Mouse (Mus musculus) intestine, embryonic 15.5 days (tissue): ENCODE measurements around the gene Mgat4b. TPM values are rescaled to one million over a fixed set of nuclear protein-coding genes. Genes with fewer than 3 reads are reported as not detected.
A peak's percentile ranks its signal among the peaks of the same experiment; 100 is the strongest.

Experiments
- ATAC-seq: fragments of 200-750 bp; cut with Nextera tagmentation; 2 replicates; pipeline ENCODE4 v1.8.0; 2017; ENCODE audit warnings: moderate TSS enrichment, moderate library complexity
- H3K27ac ChIP-seq: fragments of 300-500 bp; sonication (generic); 2 replicates; pipeline ENCODE4 v1.5.1; 2015; ENCODE audit warnings: mild to moderate bottlenecking, inconsistent platforms
- H3K27me3 ChIP-seq: fragments of 300-500 bp; sonication (generic); replicated peaks from 2 replicates; pipeline ENCODE4 v1.6.1; 2015; ENCODE audit warnings: inconsistent platforms
- H3K36me3 ChIP-seq: fragments of 300-500 bp; sonication (generic); 2 replicates; pipeline ENCODE4 v1.6.1; 2015; ENCODE audit warnings: inconsistent platforms
- H3K4me1 ChIP-seq: fragments of 300-500 bp; sonication (generic); replicated peaks from 2 replicates; pipeline ENCODE4 v1.6.1; 2015; ENCODE audit warnings: inconsistent platforms
- H3K4me2 ChIP-seq: fragments of 300-500 bp; sonication (generic); replicated peaks from 2 replicates; pipeline ENCODE4 v1.6.1; 2015; ENCODE audit warnings: mild to moderate bottlenecking, inconsistent platforms
- H3K4me3 ChIP-seq: fragments of 300-500 bp; sonication (generic); replicated peaks from 2 replicates; pipeline ENCODE4 v1.5.1; 2015; ENCODE audit warnings: inconsistent platforms
- H3K9ac ChIP-seq: fragments of 300-500 bp; sonication (generic); 2 replicates; pipeline ENCODE4 v1.6.1; 2015; ENCODE audit warnings: inconsistent platforms
- H3K9me3 ChIP-seq: fragments of 300-500 bp; sonication (generic); 2 replicates; pipeline ENCODE4 v1.6.1; 2016; ENCODE audit warnings: inconsistent platforms
- WGBS: fragments of 180-500 bp; shearing (Covaris S2); methylation state at CpG from one replicate; pipeline ENCODE4 v1.1.7; 2015; 5-methylcytosine and 5-hydroxymethylcytosine counted together
- polyA plus RNA-seq: library from polyadenylated mRNA; unstranded; fragments of >200 nt; fragmentation: Nextera tagmentation; extraction: Ambion mirVana; gene quantifications from 2 replicates; pipeline ENCODE4 v1.2.1, GENCODE M21; 2015

Mgat4b gene
- polyA plus RNA-seq, 1 experiment from 2014 or later, result 29.5 TPM

- H3K27ac ChIP-seq, result no peak overlapping the region
- peaks cover 26% of the 10 kb centered on the region for H3K4me1 ChIP-seq
- H3K4me2 ChIP-seq, result no peak overlapping the region
- no peaks in the 10 kb centered on the region for H3K27me3 ChIP-seq
- 55% methylated on average over 2 of the region's 2 CpGs for WGBS
- ATAC-seq, result no peak
- H3K4me3 ChIP-seq, result no peak overlapping the region
- H3K36me3 ChIP-seq, result no peaks in the 10 kb centered on the region
- H3K9me3 ChIP-seq, result no peaks in the 10 kb centered on the region
- H3K9ac ChIP-seq, result no peak overlapping the region
These were observed 9.1 kb downstream of the Mgat4b start for GRCm38 (mm10) chr11:50219833-50220232.

GRCm38 (mm10) chr11:50222559-50223276, 12.0 kb downstream of the Mgat4b start:
- Histone ChIP-seq H3K36me3 (no peaks in the 10 kb centered on the region), H3K4me1 (peaks cover 30% of the 10 kb centered on the region), H3K9me3 (no peaks in the 10 kb centered on the region), H3K4me2 (peak overlapping the region; percentile 94; the same call in 1 of the 2 replicates), H3K9ac (no peak overlapping the region), H3K27me3 (no peaks in the 10 kb centered on the region), H3K27ac (no peak overlapping the region), H3K4me3 (no peak overlapping the region)
- no peak for ATAC-seq
- 61% methylated on average over 7 of the region's 7 CpGs for WGBS

GRCm38 (mm10) chr11:50223783-50224662, 13.3 kb downstream of the Mgat4b start:
- H3K27me3 ChIP-seq, result no peaks in the 10 kb centered on the region
- no peaks in the 10 kb centered on the region for H3K9me3 ChIP-seq
- H3K4me3 ChIP-seq, result peak overlapping the region; percentile 95
- 5% methylated on average over 17 of the region's 17 CpGs for WGBS
- H3K4me1 ChIP-seq, result peaks cover 33% of the 10 kb centered on the region
- peak overlapping the region; percentile 91 for H3K27ac ChIP-seq
- H3K9ac ChIP-seq, result peak overlapping the region; percentile 94
- H3K4me2 ChIP-seq, result peak overlapping the region; percentile 94
- H3K36me3 ChIP-seq, result no peaks in the 10 kb centered on the region
- ATAC-seq, result peak; percentile 1; the same call in 1 of the 2 replicates

- peak; percentile 90 for ATAC-seq
- peaks cover 33% of the 10 kb centered on the region for H3K4me1 ChIP-seq
These were observed 14.2 kb downstream of the Mgat4b start for GRCm38 (mm10) chr11:50224671-50225530.

GRCm38 (mm10) chr11:50225611-50226378, 15.1 kb downstream of the Mgat4b start:
- Histone ChIP-seq H3K4me2 (peak overlapping the region; percentile 94), H3K9me3 (no peaks in the 10 kb centered on the region), H3K27me3 (no peaks in the 10 kb centered on the region), H3K27ac (peak overlapping the region; percentile 91), H3K9ac (peak overlapping the region; percentile 94), H3K36me3 (no peaks in the 10 kb centered on the region), H3K4me1 (peaks cover 38% of the 10 kb centered on the region), H3K4me3 (peak overlapping the region; percentile 95)
- peak; percentile 24 for ATAC-seq
- WGBS, result 3% methylated on average over 34 of the region's 34 CpGs

More at GRCm38 (mm10) chr11:50224671-50225530, 14.2 kb downstream of the Mgat4b start:
- Histone ChIP-seq H3K4me2 (peak overlapping the region; percentile 94), H3K4me3 (peak overlapping the region; percentile 95), H3K9ac (peak overlapping the region; percentile 94), H3K27ac (peak overlapping the region; percentile 91), H3K9me3 (no peaks in the 10 kb centered on the region), H3K36me3 (no peaks in the 10 kb centered on the region), H3K27me3 (no peaks in the 10 kb centered on the region)
- WGBS, result under 1% methylated on average over 70 of the region's 70 CpGs

- no peaks in the 10 kb centered on the region for H3K36me3 ChIP-seq
- no peak for ATAC-seq
- no peaks in the 10 kb centered on the region for H3K27me3 ChIP-seq
- H3K4me3 ChIP-seq, result peak overlapping the region; percentile 95
- peak overlapping the region; percentile 94 for H3K4me2 ChIP-seq
- 0 out of 2 replicates have a peak overlapping the region, but pooled peaks have one; percentile 91 for H3K27ac ChIP-seq
- peaks cover 42% of the 10 kb centered on the region for H3K4me1 ChIP-seq
- 34% methylated on average over 2 of the region's 2 CpGs for WGBS
- peak overlapping the region; percentile 94 for H3K9ac ChIP-seq
- H3K9me3 ChIP-seq, result no peaks in the 10 kb centered on the region
These were observed 15.7 kb downstream of the Mgat4b start for GRCm38 (mm10) chr11:50226406-50226805.

GRCm38 (mm10) chr11:50227226-50227625, 16.5 kb downstream of the Mgat4b start:
- H3K36me3 ChIP-seq, result peaks cover 7% of the 10 kb centered on the region; the same call in 1 of the 2 replicates
- H3K4me2 ChIP-seq, result peak overlapping the region; percentile 94; the same call in 1 of the 2 replicates
- H3K4me3 ChIP-seq, result no peak overlapping the region
- no peak overlapping the region for H3K27ac ChIP-seq
- WGBS, result 82% methylated on average over 3 of the region's 3 CpGs
- H3K4me1 ChIP-seq, result peaks cover 42% of the 10 kb centered on the region
- ATAC-seq, result no peak
- H3K27me3 ChIP-seq, result no peaks in the 10 kb centered on the region
- H3K9me3 ChIP-seq, result no peaks in the 10 kb centered on the region
- H3K9ac ChIP-seq, result no peak overlapping the region

GRCm38 (mm10) chr11:50227736-50228135, 17.0 kb downstream of the Mgat4b start:
- H3K9ac ChIP-seq, result no peak overlapping the region

GRCm38 (mm10) chr11:50228772-50229171, 18.1 kb downstream of the Mgat4b start:
- H3K36me3 ChIP-seq, result peaks cover 21% of the 10 kb centered on the region
- ATAC-seq, result no peak
- no peaks in the 10 kb centered on the region for H3K9me3 ChIP-seq
- H3K4me2 ChIP-seq, result no peak overlapping the region
- H3K27ac ChIP-seq, result no peak overlapping the region
- peaks cover 35% of the 10 kb centered on the region for H3K4me1 ChIP-seq
- 44% methylated on average over 3 of the region's 3 CpGs for WGBS
- no peaks in the 10 kb centered on the region for H3K27me3 ChIP-seq
- H3K4me3 ChIP-seq, result no peak overlapping the region
- no peak overlapping the region for H3K9ac ChIP-seq

More at GRCm38 (mm10) chr11:50227736-50228135, 17.0 kb downstream of the Mgat4b start:
- peaks cover 12% of the 10 kb centered on the region; the same call in 1 of the 2 replicates for H3K36me3 ChIP-seq
- H3K27ac ChIP-seq, result no peak overlapping the region
- no peaks in the 10 kb centered on the region for H3K27me3 ChIP-seq
- H3K4me2 ChIP-seq, result no peak overlapping the region
- 87% methylated on average over 4 of the region's 4 CpGs for WGBS
- H3K4me3 ChIP-seq, result no peak overlapping the region
- H3K9me3 ChIP-seq, result no peaks in the 10 kb centered on the region
- ATAC-seq, result no peak
- H3K4me1 ChIP-seq, result peaks cover 41% of the 10 kb centered on the region

GRCm38 (mm10) chr11:50229252-50229910, 18.7 kb downstream of the Mgat4b start:
- H3K9ac ChIP-seq, result no peak overlapping the region
- H3K9me3 ChIP-seq, result no peaks in the 10 kb centered on the region
- no peaks in the 10 kb centered on the region for H3K27me3 ChIP-seq
- no peak for ATAC-seq
- no peak overlapping the region for H3K27ac ChIP-seq
- H3K36me3 ChIP-seq, result peaks cover 27% of the 10 kb centered on the region
- peaks cover 31% of the 10 kb centered on the region for H3K4me1 ChIP-seq
- H3K4me2 ChIP-seq, result no peak overlapping the region; the same call in 1 of the 2 replicates
- WGBS, result 46% methylated on average over 7 of the region's 7 CpGs
- no peak overlapping the region for H3K4me3 ChIP-seq
